Mouse (Mus musculus): ENCODE data around the gene Far1.
A peak's percentile ranks its signal among the peaks of the same experiment; 100 is the strongest.

Gene Far1

DNA sequence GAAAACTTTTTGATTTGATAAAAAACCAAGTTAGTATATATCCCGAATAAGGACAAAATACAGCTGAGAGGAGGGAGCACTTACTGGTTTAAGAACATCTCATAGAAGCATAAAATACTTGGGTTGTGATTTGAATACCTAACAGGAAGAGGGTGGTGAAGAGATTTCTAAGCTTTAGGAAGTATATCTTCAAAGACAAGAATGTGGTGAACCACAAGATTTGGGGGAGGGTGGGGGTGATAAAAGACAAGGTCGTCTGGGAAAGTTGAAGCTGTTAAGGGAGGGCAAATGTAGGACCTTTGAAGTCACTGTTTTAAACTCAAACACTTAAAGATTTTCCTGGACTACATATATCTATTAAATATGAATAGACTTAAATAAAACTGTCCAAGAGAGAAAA, 59.1 kb downstream of the Far1 start:
- DNase-seq (ENCODE audit: low spot score): no peak

DNA sequence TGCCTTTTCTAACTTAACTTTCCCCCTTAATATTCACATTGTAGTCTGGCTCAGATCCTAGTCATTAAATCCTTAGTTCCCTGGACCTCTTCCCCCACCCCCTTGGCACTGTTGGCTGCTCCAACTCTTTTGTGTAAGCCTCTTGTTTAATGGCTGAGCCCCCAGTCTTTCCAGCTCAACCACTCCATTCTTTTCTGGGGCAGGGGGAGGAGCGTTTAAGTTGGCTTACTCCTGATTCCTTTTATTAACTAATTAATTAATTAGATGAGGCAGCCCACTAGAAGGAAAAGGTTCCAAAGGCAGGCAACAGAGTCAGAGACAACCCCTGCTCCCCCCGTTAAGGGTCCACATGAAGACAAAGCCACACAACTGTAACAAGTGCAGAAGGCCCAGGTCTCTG, 68.5 kb downstream of the Far1 start:
- DNase-seq (ENCODE audit: low spot score): no peak

DNA sequence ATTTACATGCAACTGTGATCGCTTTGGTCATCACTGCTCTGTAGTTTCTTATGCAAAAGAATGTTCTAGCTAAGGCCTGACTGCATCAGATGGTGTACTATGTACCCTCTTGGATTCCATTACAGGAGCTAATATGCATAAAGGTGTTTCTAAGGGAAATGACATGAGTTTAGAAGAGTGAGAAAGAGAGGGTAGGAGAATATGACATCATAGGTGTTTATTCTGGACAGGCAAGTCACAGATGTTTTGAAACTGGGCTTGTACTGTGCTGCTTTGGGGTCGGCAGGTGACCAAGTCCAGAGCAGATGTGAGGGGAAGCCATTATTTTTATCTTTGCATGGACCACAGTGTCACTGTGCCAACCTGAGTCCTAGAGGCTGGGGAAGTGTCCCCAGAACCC, 75.6 kb downstream of the Far1 start:
- no peak for DNase-seq (ENCODE audit: low spot score)

DNA sequence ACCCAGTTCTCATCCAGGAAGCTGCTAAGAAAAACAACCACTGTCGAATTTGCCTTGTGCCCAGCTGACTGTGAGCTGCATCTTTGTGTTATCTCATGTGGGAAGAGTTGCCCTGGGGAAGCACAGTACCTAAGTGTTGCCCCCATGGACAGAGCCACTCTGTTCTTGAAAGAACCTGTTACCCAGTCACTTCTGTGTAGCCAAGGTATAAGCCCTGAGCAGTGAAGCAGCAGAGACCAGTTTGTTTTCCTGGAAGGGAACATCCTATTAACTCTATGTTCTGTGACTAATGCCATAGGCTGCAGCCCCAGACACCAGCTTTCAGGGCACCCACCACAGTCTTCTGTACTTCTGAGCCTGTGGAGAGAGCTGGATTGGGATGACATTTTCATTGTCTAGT, 76.7 kb downstream of the Far1 start:
- no peak for DNase-seq (ENCODE audit: low spot score)

DNA sequence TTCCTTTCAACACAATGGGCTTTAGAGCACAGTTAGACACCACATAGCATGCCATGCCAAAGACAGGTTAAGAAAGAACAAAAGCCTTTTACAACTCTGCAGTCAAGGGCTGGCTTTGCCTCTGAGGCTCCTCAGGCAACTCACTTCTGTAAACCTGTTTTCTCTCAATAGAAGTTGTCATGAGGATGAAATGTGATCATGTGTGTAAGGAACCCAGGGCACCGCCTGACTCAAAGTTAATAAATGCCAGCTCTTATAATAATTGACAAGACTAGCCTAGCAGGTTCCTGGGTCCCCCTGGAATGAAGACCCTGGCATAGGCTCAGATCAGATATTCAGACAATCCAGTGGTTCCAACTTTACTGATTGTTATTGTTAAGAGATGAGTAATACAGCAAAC, 77.5 kb downstream of the Far1 start:
- no peak for DNase-seq (ENCODE audit: low spot score)

DNA sequence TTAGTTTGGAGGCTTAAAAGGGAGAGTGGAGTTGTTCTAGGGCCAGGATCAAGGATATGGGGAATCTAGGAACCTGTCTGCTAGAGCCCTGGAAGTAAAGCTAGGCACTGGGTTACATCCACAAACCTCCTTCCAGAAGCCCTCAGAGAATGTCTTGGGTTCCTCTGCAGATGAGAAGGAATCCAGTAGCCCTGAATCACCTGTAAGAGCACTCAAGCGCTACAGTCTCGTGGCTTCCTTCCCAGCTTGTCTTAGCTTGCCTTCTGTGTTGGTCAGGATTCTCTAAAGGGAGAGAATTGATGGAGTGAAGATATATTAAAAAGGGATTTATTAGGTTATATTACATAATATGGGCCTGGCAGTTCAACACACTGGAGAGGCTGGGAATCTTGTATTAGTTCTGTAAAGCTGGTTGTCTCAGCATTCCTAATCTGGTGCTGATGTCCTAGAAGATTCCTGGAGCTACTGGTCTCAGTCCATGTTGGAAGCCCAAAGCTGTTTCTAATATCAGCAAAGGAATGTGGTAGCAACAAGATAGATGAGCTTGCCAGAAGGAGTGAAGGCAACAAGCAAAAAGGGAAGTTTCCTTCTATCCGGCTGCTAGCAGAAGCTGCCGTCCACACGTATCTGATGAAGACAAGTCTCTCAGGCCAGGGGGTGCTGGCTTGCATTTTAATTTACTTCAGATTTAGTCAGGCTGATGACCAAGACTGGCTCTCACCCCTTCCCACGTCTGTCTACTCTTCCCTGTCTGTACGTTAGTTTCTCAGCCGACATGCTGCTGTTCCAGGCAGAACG, 78.1 kb downstream of the Far1 start:
- DNase-seq (ENCODE audit: low spot score): no peak

DNA sequence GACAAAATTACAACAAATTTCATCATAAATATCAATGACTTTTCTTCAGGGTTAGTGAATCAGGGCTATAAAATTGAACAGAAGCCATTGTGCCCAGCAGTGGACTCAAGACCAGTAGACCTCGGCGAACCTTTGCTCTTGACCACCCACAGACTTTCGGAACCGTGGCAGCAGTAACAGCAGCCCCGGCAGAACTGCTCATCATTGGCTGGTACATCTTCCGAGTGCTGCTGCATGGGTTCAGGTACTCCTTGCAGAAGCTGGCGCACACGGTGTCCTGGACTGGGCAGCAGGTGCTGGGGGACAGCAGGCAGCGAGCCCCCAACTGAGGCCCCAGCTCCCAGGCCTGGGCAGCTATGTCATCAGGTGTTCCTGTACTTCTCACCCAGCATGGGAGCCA, 79.1 kb downstream of the Far1 start:
- no peak for DNase-seq (ENCODE audit: low spot score)

DNA sequence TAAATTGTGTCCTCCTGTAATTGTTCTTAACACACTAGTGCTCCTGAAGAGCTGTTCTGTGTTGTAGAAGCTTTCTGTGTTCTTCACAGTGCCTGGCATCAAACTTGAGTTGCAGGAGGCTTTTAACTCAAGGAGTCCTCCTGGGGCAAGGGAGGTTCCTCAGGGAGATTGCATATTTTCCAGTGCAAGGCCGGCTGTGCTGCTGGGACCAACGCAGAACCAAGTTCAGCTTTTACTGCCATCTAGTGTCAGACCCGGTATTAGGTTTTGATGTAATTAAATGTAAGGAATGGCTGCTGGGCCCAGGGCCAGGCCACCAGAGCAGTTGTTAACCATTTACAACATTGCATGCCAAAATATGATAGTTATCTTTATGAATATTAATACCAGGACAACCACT, 80.7 kb downstream of the Far1 start:
- DNase-seq (ENCODE audit: low spot score): peak; percentile 73

DNA sequence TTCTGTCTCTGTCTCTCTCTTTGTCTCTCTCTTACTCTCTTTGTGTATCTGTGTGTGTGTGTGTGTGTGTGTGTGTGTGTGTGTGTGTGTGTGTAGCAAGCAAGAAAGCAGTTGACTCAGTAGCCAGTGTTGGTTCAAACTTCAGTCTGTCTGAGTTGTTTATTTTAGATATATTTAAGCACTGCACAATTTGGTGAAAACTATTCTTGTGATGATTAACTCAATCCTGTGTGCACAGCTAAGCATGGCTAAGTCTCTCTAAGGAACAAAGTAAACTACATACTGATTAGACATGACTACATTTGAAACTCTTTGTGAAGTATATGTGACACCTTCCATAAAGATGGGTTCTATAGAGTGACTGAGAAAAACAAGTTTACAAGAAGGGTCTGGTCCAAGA, 83.6 kb downstream of the Far1 start:
- no peak for DNase-seq (ENCODE audit: low spot score)

DNA sequence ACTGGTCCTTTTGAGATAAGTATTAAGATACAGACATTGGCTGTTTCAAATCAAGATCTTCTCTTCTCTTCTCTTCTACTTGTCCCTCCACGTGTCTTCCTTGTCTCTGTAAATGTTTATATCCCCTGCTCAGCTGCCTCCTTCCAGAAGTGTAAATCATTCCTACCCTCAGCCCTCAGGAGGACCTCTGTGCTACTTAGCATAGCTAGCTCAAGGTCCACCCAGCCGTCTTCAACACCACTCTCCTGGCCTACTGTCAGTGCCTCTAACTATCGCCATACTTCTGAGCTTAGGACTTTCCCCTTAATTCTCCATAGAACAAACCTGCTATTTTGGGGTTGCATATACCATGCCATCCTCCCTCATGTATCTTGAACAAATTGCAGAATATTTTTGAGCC, 88.2 kb downstream of the Far1 start:
- DNase-seq (ENCODE audit: low spot score): no peak

DNA sequence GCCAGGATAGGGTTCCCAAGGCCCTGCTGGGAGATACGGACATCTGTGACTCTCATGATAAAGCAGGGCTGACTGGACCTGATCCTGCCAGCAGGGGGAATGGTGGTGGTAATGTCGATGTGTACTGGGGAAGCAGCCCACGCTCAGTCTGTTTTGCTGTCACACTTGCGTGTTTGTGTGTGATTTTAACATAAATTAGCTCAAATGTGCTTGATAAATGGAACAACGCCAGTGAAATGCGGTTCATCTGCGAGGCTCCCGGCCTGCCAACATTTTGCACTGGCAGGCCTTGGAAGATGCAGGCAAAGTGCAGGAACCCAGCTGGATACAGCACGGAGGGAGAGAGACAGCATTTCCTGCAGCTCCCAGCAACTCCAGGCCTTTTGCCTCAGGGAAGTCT, 94.3 kb downstream of the Far1 start:
- peak; percentile 3 for DNase-seq (ENCODE audit: low spot score)

DNA sequence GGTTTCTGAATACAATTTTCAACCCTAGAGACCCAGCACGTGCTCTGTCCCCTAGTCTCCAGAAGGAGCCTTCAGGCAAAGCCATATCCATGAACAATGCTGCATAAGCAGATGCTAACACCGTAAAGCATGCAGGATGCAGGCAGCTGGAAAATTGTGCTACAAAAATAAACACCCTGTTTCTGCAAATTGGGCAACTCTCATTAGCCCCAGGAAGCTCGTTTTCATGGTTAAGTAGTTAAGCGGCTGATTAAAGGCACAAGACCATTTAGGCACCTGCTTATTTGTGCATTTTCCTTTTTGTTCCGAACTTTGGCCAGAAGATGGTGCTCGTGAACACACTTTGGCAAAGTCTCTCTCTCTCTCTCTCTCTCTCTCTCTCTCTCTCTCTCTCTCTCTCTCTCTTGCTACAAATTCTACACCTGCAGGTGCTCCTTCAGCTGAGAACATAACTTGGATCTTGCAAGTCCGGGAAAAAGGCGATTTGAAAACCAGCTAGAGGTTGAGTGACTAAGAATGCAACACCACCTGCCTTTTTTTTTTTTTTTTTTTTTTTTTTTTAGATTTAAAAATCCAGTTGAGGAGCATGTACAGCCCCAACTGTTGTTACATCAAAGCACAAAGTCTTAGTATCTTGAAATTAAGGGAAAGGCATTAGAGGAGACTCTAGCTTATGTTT, 95.5 kb downstream of the Far1 start:
- DNase-seq (ENCODE audit: low spot score): peak; percentile 34

DNA sequence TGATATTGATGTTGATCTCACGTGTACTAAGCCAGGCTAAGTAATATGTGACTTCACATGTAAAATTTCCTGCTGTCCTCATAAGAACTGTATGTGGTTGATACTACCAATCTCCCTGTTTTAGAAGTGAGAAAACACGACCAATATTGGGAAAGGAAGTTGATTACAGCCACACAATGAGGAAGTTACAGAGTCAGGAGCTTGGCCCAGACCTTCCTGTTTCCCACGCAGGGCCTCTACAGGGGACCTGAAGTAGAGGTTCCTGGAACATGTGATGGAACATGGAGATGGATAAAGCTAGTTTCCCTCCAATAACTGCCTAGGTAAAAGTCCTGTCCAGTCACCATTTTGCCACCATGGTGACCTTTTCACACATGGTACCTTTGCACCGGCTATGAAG, 99.0 kb downstream of the Far1 start:
- DNase-seq (ENCODE audit: low spot score): no peak

DNA sequence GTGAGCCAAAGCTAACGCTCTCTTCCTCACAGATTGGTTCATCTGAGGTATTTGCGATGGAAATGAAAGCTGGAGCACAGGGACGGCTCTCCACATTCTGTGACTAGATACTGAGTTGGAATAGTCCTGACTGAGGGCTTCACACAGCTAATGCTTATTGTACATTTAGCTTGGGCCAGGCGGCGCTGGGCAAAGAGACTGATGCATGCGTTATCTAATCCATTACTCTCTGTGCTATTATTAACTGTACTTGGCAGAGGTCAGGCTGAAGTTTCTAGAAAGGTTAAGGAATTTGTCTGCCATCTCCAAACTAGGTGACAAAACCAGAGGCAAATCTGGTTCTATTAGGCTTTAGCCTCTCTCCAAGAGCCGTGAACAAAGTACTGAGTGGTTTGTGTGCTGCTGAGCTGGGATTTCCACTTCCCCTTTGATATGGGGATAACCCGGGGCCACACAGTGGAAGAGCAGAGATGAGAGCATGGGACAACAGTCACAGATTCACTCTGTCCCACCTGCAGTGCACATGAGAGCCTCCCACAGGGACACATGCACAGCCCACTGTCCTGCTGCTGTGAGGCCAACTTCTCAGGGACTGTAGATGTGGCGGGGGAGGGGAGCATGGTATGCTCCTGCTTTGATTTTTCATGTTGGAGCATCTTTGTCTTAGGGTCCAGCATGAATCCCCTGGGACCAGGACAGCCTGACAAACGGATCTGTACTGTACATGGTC, 100.7 kb downstream of the Far1 start:
- no peak for DNase-seq (ENCODE audit: low spot score)

DNA sequence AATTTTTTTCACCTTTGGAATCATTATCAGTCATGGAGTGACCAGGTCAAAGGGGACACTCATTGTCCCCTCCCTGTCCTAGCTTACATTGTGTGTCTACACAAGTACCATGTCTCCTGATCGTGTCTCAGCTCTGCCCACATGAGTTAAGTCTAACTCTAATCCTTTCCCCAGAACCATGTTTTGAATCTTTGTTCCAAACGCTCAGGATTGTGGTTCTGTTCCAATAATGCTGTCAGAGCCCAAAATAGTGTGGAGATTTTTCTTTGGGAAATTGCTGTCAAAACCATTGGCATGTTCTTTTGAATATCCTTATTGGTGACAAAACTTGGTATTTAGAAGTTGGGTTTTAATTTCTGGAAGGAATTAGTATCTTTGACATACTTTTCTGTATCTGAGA, 105.5 kb downstream of the Far1 start:
- DNase-seq (ENCODE audit: low spot score): no peak

DNA sequence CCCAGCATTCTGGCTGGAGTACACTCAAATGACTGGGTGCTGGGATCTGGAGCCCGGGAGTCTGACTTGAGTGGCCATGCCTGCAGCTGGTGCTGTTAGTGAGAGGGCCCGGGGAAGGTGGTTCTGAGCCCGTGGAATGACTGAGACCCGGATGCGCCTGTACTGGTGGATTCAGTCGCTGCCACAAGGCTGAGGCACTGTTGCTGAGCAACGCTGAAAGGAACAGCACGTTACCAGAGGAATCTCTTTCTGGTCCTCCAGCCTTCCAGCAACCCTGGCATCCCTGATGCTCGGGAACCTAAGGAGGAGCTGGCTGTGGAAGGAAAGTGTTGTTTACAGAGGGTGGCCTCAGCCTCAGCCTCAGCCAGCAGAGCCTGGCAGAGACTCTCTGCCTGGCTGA, 106.1 kb downstream of the Far1 start:
- DNase-seq (ENCODE audit: low spot score): no peak

Measured in adipocyte (in vitro differentiated cells).